Mouse (Mus musculus) limb, embryonic 14.5 days (tissue): ENCODE data around the gene Adarb1. TPM values are rescaled to one million over a fixed set of nuclear protein-coding genes. Genes with fewer than 3 reads are reported as not detected.

Source experiments
- ATAC-seq: fragments of 200-750 bp; cut with Nextera tagmentation; 2 replicates; pipeline ENCODE4 v1.8.0; 2017; ENCODE audit warnings: low read depth, moderate number of reproducible peaks, moderate TSS enrichment; ENCODE audit not compliant: low FRiP score
- DNase-seq: peaks from one replicate; pipeline ENCODE4 v3.0.0-alpha.2; 2015; ENCODE audit warnings: low spot score
- H3K27ac ChIP-seq: fragments of 300-500 bp; sonication (generic); replicated peaks from 2 replicates; pipeline ENCODE4 v1.5.1; 2014; ENCODE audit warnings: low read depth, mild to moderate bottlenecking, low read length, moderate library complexity, mixed read lengths
- H3K27me3 ChIP-seq: fragments of 300-500 bp; sonication (generic); 2 replicates; pipeline ENCODE4 v1.6.1; 2014; ENCODE audit warnings: low read length, mixed read lengths; ENCODE audit not compliant: control insufficient read depth, insufficient read depth
- H3K36me3 ChIP-seq: fragments of 300-500 bp; sonication (generic); 2 replicates; pipeline ENCODE4 v1.6.1; 2014; ENCODE audit warnings: mild to moderate bottlenecking, low read length, moderate library complexity, mixed read lengths; ENCODE audit not compliant: control insufficient read depth, insufficient read depth
- H3K4me1 ChIP-seq: fragments of 300-500 bp; sonication (generic); 2 replicates; pipeline ENCODE4 v1.6.1; 2014; ENCODE audit warnings: antibody characterized with exemption, low read length, mixed read lengths; ENCODE audit not compliant: control insufficient read depth, insufficient read depth
- H3K4me2 ChIP-seq: fragments of 300-500 bp; sonication (generic); replicated peaks from 2 replicates; pipeline ENCODE4 v1.6.1; 2014; ENCODE audit warnings: low read depth, mild to moderate bottlenecking, low read length, moderate library complexity; ENCODE audit not compliant: severe bottlenecking
- H3K4me3 ChIP-seq: fragments of 300-500 bp; sonication (generic); replicated peaks from 2 replicates; pipeline ENCODE4 v1.5.1; 2014; ENCODE audit warnings: low read length
- H3K9ac ChIP-seq: fragments of 300-500 bp; sonication (generic); 2 replicates; pipeline ENCODE4 v1.6.1; 2014; ENCODE audit warnings: mild to moderate bottlenecking, low read depth, low read length, moderate library complexity; ENCODE audit not compliant: severe bottlenecking
- H3K9me3 ChIP-seq: fragments of 300-500 bp; sonication (generic); 2 replicates; pipeline ENCODE4 v1.6.1; 2016; ENCODE audit warnings: low read length; ENCODE audit not compliant: control insufficient read depth
- POLR2A ChIP-seq: fragments of 200-500 bp; IDR thresholded peaks from 2 replicates; pipeline ENCODE4 v1.8.0; 2012; ENCODE audit warnings: inconsistent platforms, mild to moderate bottlenecking, moderate library complexity, borderline replicate concordance; ENCODE audit not compliant: insufficient read depth, insufficient read length; ENCODE audit errors: extremely low read depth
- WGBS: fragments of 180-500 bp; shearing (Covaris S2); extraction: QIAGEN DNeasy Blood & Tissue Kit; methylation state at CpG from one replicate; pipeline ENCODE4 v1.1.7; 2014; 5-methylcytosine and 5-hydroxymethylcytosine counted together
- polyA plus RNA-seq, 2 experiments: library from polyadenylated mRNA; depleted of rRNA in 1 of 2; stranded (reverse) in 1 of 2; unstranded in 1 of 2; fragments of >200 nt; fragmentation: Nextera tagmentation in 1 of 2; extraction: Ambion mirVana in 1 of 2; gene quantifications; 2 replicates each; pipeline versions ENCODE4 v1.2.1 to v1.2.3; 2012 to 2014

The Adarb1 gene
- polyA plus RNA-seq, 2 experiments = 3.5 to 7.4 TPM

- Histone ChIP-seq H3K4me2 (no peak overlapping the region), H3K9me3 (no peaks in the 10 kb centered on the region), H3K4me1 (no peaks in the 10 kb centered on the region), H3K9ac (no peak overlapping the region), H3K27me3 (no peaks in the 10 kb centered on the region), H3K4me3 (no peak overlapping the region), H3K36me3 (no peaks in the 10 kb centered on the region), H3K27ac (no peak overlapping the region)
- WGBS = 81% methylated on average over 9 of the region's 9 CpGs
- DNase-seq = no peak
- no peak for ATAC-seq
- no peak for TF ChIP-seq POLR2A
Measured at GRCm38 (mm10) chr10:77408241-77408640, 9.8 kb downstream of the Adarb1 start.

- TF ChIP-seq POLR2A = no peak
- WGBS = 87% methylated on average over 6 of the region's 6 CpGs
- Histone ChIP-seq H3K4me1 (no peaks in the 10 kb centered on the region), H3K27ac (no peak overlapping the region), H3K36me3 (no peaks in the 10 kb centered on the region), H3K4me3 (no peak overlapping the region), H3K4me2 (no peak overlapping the region), H3K9ac (no peak overlapping the region), H3K9me3 (no peaks in the 10 kb centered on the region), H3K27me3 (no peaks in the 10 kb centered on the region)
- no peak for DNase-seq
- ATAC-seq = no peak
Measured at GRCm38 (mm10) chr10:77406486-77406885, 11.6 kb downstream of the Adarb1 start.

GRCm38 (mm10) chr10:77402463-77402862, 15.6 kb downstream of the Adarb1 start:
- no peak for TF ChIP-seq POLR2A
- Histone ChIP-seq H3K9me3 (no peaks in the 10 kb centered on the region), H3K9ac (no peak overlapping the region), H3K4me2 (no peak overlapping the region), H3K27ac (no peak overlapping the region), H3K4me1 (no peaks in the 10 kb centered on the region), H3K27me3 (no peaks in the 10 kb centered on the region), H3K4me3 (no peak overlapping the region), H3K36me3 (no peaks in the 10 kb centered on the region)
- DNase-seq (no peak), ATAC-seq (no peak)
- 46% methylated on average over 1 of the region's 1 CpGs for WGBS

GRCm38 (mm10) chr10:77401039-77401438, 17.0 kb downstream of the Adarb1 start:
- TF ChIP-seq POLR2A = no peak
- Histone ChIP-seq H3K4me2 (no peak overlapping the region), H3K27me3 (no peaks in the 10 kb centered on the region), H3K27ac (no peak overlapping the region), H3K9ac (no peak overlapping the region), H3K4me1 (no peaks in the 10 kb centered on the region), H3K36me3 (no peaks in the 10 kb centered on the region), H3K4me3 (no peak overlapping the region), H3K9me3 (no peaks in the 10 kb centered on the region)
- 93% methylated on average over 6 of the region's 6 CpGs for WGBS
- DNase-seq (no peak), ATAC-seq (no peak)

- WGBS = 91% methylated on average over 5 of the region's 5 CpGs
- DNase-seq (no peak), ATAC-seq (no peak)
- Histone ChIP-seq H3K4me1 (no peaks in the 10 kb centered on the region), H3K27me3 (no peaks in the 10 kb centered on the region), H3K36me3 (no peaks in the 10 kb centered on the region), H3K9ac (no peak overlapping the region), H3K9me3 (no peaks in the 10 kb centered on the region), H3K27ac (no peak overlapping the region), H3K4me2 (no peak overlapping the region), H3K4me3 (no peak overlapping the region)
- TF ChIP-seq POLR2A = no peak
Measured at GRCm38 (mm10) chr10:77399938-77400337, 18.1 kb downstream of the Adarb1 start.

GRCm38 (mm10) chr10:77398082-77398481, 20.0 kb downstream of the Adarb1 start:
- WGBS = 60% methylated on average over 3 of the region's 3 CpGs
- Histone ChIP-seq H3K4me2 (no peak overlapping the region), H3K36me3 (no peaks in the 10 kb centered on the region), H3K4me3 (no peak overlapping the region), H3K4me1 (no peaks in the 10 kb centered on the region), H3K27ac (no peak overlapping the region), H3K9ac (no peak overlapping the region), H3K27me3 (no peaks in the 10 kb centered on the region), H3K9me3 (no peaks in the 10 kb centered on the region)
- TF ChIP-seq POLR2A = no peak
- no peak for DNase-seq
- no peak for ATAC-seq
